Mouse (Mus musculus) neural tube, embryonic 13.5 days (tissue): Measurements from ENCODE around the gene Kcng4. TPM values are rescaled to one million over a fixed set of nuclear protein-coding genes. Genes with fewer than 3 reads are reported as not detected.

Experiments used
- ATAC-seq: fragments of 200-750 bp; cut with Nextera tagmentation; 2 replicates; pipeline ENCODE4 v1.8.0; 2017; ENCODE audit warnings: low read depth, mild to moderate bottlenecking, moderate TSS enrichment, moderate library complexity
- H3K27ac ChIP-seq: fragments of 300-500 bp; sonication (generic); replicated peaks from 2 replicates; pipeline ENCODE4 v1.5.1; 2015; ENCODE audit warnings: moderate library complexity, mild to moderate bottlenecking, inconsistent platforms
- H3K27me3 ChIP-seq: fragments of 300-500 bp; sonication (generic); 2 replicates; pipeline ENCODE4 v1.6.1; 2015; ENCODE audit warnings: mild to moderate bottlenecking, inconsistent platforms
- H3K36me3 ChIP-seq: fragments of 300-500 bp; sonication (generic); 2 replicates; pipeline ENCODE4 v1.6.1; 2015; ENCODE audit warnings: mild to moderate bottlenecking, inconsistent platforms
- H3K4me1 ChIP-seq: fragments of 300-500 bp; sonication (generic); replicated peaks from 2 replicates; pipeline ENCODE4 v1.6.1; 2015; ENCODE audit warnings: inconsistent platforms
- H3K4me2 ChIP-seq: fragments of 300-500 bp; sonication (generic); 2 replicates; pipeline ENCODE4 v1.6.1; 2015; ENCODE audit warnings: inconsistent platforms, mild to moderate bottlenecking, moderate library complexity
- H3K4me3 ChIP-seq: fragments of 300-500 bp; sonication (generic); 2 replicates; pipeline ENCODE4 v1.5.1; 2015; ENCODE audit warnings: mild to moderate bottlenecking, inconsistent platforms
- H3K9ac ChIP-seq: fragments of 300-500 bp; sonication (generic); 2 replicates; pipeline ENCODE4 v1.6.1; 2015; ENCODE audit warnings: moderate library complexity, mild to moderate bottlenecking, inconsistent platforms
- H3K9me3 ChIP-seq: fragments of 300-500 bp; sonication (generic); 2 replicates; pipeline ENCODE4 v1.6.1; 2016; ENCODE audit warnings: inconsistent platforms
- WGBS: fragments of 180-500 bp; shearing (Covaris S2); methylation state at CpG from one replicate; pipeline ENCODE4 v1.1.7; 2015; 5-methylcytosine and 5-hydroxymethylcytosine counted together
- polyA plus RNA-seq: library from polyadenylated mRNA; unstranded; fragments of >200 nt; fragmentation: Nextera tagmentation; extraction: Ambion mirVana; gene quantifications from 2 replicates; pipeline ENCODE4 v1.2.1, GENCODE M21; 2015

The Kcng4 gene
- polyA plus RNA-seq, 1 experiment from 2014 or later = not detected

DNA sequence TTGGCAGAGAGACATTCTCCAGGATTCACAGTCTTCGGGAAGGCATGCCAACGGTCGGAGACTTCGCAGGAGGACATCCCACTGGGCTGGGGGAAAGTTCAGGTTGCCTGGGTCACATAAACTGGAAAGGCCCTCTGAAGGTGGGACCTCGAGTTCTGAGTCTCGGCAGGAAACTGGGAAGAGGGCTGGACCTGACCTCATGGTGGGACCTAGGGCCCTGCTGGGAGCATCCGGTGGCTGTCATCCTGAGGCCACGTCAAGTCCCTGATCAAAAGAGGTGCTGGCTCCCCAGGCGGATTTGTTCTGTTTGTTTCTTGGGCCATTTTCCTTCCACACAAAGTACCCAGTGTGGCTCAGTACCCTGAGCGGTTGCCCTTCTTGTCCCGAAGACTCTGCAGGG is 28.0 kb upstream of the Kcng4 start:
- no peak for ATAC-seq
- Histone ChIP-seq H3K9me3 (no peaks in the 10 kb centered on the region), H3K9ac (no peak overlapping the region), H3K4me1 (peaks cover 13% of the 10 kb centered on the region), H3K27ac (no peak overlapping the region), H3K27me3 (peaks cover 10% of the 10 kb centered on the region; the same call in 1 of the 2 replicates), H3K36me3 (no peaks in the 10 kb centered on the region), H3K4me3 (no peak overlapping the region), H3K4me2 (no peak overlapping the region)
- WGBS = 65% methylated on average over 11 of the region's 11 CpGs

DNA sequence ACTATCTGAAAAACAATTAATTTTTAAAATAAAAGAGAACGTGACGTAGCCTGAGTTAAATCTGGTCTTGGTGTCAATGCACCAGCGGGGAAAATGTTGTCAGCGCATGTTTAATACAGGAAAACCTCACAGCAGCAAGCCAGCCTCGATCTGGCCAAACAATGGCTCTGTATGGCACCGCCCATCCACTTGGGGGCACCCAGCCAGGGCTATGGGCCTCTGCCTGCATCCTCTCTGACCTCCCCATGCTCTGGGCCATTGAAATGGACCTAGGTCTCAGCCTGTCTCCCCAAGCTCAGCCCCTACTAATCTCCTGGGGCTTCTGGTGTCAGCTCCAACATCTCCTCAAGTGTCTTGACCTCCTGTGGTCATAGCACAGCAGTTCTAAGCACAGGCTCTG is 26.4 kb upstream of the Kcng4 start:
- no peak overlapping the region for H3K9ac ChIP-seq
- WGBS = 67% methylated on average over 6 of the region's 6 CpGs
- no peak overlapping the region for H3K27ac ChIP-seq
- no peaks in the 10 kb centered on the region for H3K9me3 ChIP-seq
- H3K36me3 ChIP-seq = no peaks in the 10 kb centered on the region
- ATAC-seq = no peak
- peaks cover 13% of the 10 kb centered on the region for H3K4me1 ChIP-seq
- H3K4me2 ChIP-seq = no peak overlapping the region
- H3K27me3 ChIP-seq = peaks cover 10% of the 10 kb centered on the region; the same call in 1 of the 2 replicates
- H3K4me3 ChIP-seq = no peak overlapping the region

DNA sequence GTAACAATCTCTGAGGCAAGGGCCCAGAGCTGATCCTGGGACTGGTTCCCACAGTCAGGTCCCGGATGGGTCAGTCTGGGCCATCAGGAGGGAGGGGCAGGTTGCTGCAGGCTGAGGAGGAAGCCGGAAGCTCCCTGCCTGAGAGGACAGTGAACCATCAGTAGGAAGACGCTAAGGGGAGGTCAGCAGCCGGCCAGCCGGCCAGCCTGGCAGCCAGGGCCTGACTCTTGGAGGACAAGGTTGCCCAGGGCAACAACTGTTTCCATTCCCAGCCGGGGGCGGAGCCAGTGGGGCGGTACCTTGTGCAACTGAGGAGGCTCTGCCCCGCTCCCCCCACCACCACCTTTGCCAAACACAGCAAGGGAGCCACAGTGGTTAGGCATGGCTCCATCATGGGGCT is 25.6 kb upstream of the Kcng4 start:
- 2% methylated on average over 9 of the region's 9 CpGs for WGBS
- Histone ChIP-seq H3K4me1 (peaks cover 13% of the 10 kb centered on the region), H3K27me3 (0 out of 2 replicates have a peak, but pooled peaks cover 3% of the 10 kb centered on the region), H3K4me3 (no peak overlapping the region), H3K36me3 (no peaks in the 10 kb centered on the region), H3K27ac (no peak overlapping the region), H3K9me3 (no peaks in the 10 kb centered on the region), H3K4me2 (no peak overlapping the region), H3K9ac (no peak overlapping the region)
- ATAC-seq = peak; percentile 44

DNA sequence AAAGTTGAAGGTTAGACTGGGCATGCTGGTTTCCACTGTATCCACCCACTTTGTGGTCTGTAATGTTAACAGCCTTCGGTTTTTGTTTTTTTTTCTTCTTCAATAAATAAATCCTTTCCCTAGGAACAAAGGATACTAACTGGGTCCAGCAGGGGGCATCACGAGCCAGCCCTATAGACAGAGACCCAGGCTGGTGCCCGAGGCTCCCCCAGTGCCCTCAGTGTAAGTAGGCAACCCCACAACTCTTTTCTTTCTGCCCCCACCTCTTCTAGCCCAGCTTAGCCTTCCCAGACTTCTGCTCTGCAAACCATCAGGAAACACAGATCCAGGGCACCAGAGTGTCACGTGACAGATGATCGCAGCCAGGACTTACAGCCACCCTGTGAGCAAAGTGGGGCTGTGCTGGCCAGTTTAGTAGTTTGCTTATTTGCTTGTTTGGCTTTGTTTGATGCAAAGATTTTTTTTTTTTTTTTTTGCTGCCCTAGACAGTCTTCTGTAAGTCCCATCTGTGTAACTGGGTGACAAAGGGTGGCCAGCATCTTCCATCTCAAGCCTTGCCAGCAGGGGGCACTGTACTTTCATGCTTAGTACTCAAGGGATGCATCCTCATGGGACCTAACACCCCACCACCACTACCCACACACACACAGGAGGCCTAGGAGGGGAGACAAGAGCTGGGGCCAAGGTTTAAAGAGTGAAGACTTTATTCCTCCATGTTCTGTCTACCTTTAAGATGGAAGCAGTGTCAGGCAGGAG is 21.4 kb upstream of the Kcng4 start:
- Histone ChIP-seq H3K27me3 (no peaks in the 10 kb centered on the region), H3K4me3 (no peak overlapping the region), H3K9me3 (no peaks in the 10 kb centered on the region), H3K4me1 (peaks cover 23% of the 10 kb centered on the region), H3K27ac (no peak overlapping the region), H3K4me2 (no peak overlapping the region), H3K36me3 (no peaks in the 10 kb centered on the region), H3K9ac (no peak overlapping the region)
- whole genome bisulfite sequencing = 68% methylated on average over 5 of the region's 5 CpGs
- ATAC-seq = no peak

DNA sequence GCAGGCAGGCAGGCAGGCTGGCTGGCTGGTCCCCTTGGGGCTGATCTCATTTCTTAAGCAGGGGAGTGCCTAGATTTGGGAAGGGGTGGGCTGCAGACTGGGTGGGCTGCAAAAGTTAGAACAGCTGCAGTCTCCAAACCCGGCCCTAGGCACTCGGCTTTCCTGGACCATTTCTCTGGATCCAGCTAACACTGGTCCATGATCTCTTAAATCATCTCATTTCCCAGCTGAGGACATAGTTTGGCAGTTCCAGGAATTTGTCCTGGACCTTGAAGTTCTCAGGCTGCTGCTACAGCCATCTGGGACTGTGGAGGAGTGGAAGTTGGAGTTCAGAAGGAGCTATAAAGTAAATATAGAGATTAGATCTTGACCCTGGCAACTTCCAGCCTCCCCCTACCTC is 15.8 kb upstream of the Kcng4 start:
- H3K9ac ChIP-seq = no peak overlapping the region
- 70% methylated on average over 2 of the region's 2 CpGs for WGBS

DNA sequence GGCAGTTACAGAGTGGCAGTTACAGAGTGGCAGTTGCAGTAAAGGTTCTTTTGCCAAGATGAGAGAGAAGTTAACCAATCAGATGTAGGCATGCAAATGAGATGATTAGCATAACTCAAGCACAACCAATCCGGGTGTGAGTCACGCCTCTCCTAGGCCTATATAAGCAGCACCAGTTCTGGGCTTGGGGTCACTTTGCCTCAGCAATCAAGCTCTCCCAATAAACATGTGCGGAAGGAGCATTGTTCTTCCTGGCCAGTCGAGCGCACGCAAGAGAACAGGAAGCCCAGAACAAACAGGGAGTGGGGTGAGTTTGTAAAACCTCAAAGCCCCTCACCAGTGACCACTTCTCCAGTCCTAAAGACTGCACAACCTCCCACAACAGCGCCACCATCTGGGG is 11.4 kb upstream of the Kcng4 start:
- Histone ChIP-seq H3K9me3 (no peaks in the 10 kb centered on the region), H3K27ac (no peak overlapping the region), H3K27me3 (no peaks in the 10 kb centered on the region), H3K4me2 (no peak overlapping the region), H3K4me1 (peaks cover 22% of the 10 kb centered on the region), H3K36me3 (no peaks in the 10 kb centered on the region), H3K9ac (no peak overlapping the region), H3K4me3 (no peak overlapping the region)
- 87% methylated on average over 7 of the region's 7 CpGs for WGBS
- ATAC-seq = no peak

More for the DNA sequence above, 15.8 kb upstream of the Kcng4 start:
- H3K4me3 ChIP-seq = no peak overlapping the region
- H3K27ac ChIP-seq = no peak overlapping the region
- no peak overlapping the region for H3K4me2 ChIP-seq
- ATAC-seq = no peak
- peaks cover 10% of the 10 kb centered on the region; the same call in 1 of the 2 replicates for H3K4me1 ChIP-seq
- no peaks in the 10 kb centered on the region for H3K9me3 ChIP-seq
- H3K27me3 ChIP-seq = no peaks in the 10 kb centered on the region
- H3K36me3 ChIP-seq = no peaks in the 10 kb centered on the region

DNA sequence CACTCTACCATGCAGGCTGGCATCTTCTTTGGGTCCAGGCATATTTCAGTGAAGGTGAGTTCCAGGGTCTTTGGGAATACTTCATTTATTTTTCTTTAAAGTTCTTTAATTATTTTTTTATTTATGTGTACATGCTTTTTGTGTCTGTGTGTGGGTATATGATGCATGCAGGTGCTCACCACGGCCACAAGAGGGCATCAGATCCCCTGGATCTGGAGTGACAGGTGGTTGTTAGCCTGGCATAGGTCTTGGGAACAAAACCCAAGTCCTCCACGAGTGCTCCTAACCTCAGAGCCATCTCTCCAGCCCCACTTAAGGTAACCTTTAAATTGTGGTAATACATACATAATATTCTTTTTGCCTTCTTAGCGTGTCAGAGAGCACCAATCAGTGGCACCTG is 10.7 kb upstream of the Kcng4 start:
- H3K4me2 ChIP-seq = no peak overlapping the region
- WGBS = 76% methylated on average over 3 of the region's 3 CpGs
- no peaks in the 10 kb centered on the region for H3K9me3 ChIP-seq
- H3K9ac ChIP-seq = no peak overlapping the region
- no peak overlapping the region for H3K27ac ChIP-seq
- no peaks in the 10 kb centered on the region for H3K27me3 ChIP-seq
- H3K4me1 ChIP-seq = peaks cover 22% of the 10 kb centered on the region
- no peak overlapping the region for H3K4me3 ChIP-seq
- no peak for ATAC-seq
- no peaks in the 10 kb centered on the region for H3K36me3 ChIP-seq

DNA sequence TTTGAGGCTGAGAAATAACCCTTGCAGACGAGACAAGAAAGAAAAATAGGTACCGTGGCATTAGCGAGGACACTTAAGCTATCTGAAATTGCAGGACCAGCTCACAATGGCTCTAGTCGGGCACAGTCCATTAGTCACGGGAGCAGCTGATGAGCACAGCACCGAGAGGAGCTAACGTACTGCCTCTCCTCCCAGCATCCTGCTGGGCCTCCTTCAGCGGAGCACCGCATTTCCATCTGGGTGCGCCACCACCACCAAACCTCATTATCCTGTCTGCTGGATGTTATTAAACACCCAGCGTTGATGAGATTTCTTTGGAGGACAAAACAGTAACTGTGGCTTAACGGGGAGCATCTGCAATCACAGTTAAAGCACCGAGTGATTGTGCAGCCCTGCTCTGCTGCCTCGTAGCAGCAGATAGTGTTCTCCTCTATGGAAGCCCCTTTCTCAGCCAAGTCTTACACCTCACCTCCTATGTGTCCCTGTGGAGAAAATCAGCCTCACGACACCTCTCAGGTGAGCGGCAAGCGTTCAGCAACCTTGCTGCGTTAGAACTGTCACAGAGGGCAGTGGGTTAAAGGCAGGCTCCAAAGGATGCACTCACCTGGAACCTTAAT is 9.6 kb upstream of the Kcng4 start:
- Histone ChIP-seq H3K36me3 (no peaks in the 10 kb centered on the region), H3K27me3 (no peaks in the 10 kb centered on the region), H3K4me3 (no peak overlapping the region), H3K9me3 (no peaks in the 10 kb centered on the region), H3K27ac (peak overlapping the region; percentile 81), H3K4me1 (peaks cover 23% of the 10 kb centered on the region), H3K4me2 (peak overlapping the region; percentile 1; the same call in 1 of the 2 replicates), H3K9ac (no peak overlapping the region)
- WGBS = 31% methylated on average over 18 of the region's 18 CpGs
- ATAC-seq = peak; percentile 91

DNA sequence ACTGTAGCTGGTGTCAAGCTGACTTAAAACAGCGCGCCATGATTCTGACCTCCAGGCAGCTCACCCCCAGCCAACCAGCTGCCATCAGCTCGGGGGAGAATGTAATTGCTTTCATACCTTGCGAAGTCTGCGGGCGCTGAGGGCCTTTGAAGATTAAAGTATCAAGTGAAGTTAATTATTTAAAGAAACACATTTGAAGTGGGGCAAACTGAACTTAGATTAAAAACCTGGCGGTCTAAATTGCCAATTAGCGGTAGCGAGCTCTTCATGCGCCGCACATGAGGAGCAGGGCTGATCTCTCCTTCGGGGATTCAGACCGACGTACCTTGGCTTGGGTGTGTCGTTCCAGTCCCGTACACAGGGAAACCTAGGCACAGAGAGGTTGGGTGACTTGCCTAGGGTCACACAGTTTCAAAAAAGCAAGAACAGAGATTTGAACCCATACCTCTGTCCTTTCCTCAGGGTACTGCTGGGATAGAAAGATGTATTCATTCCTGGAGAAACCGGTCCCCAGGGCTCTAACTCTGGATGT is 9.0 kb upstream of the Kcng4 start:
- peak overlapping the region; percentile 81 for H3K27ac ChIP-seq
- H3K36me3 ChIP-seq = no peaks in the 10 kb centered on the region
- WGBS = 57% methylated on average over 17 of the region's 17 CpGs
- H3K4me3 ChIP-seq = no peak overlapping the region
- H3K4me1 ChIP-seq = peaks cover 26% of the 10 kb centered on the region
- peak; percentile 65 for ATAC-seq
- no peaks in the 10 kb centered on the region for H3K27me3 ChIP-seq
- no peaks in the 10 kb centered on the region for H3K9me3 ChIP-seq
- 0 out of 2 replicates have a peak overlapping the region, but pooled peaks have one; percentile 1 for H3K4me2 ChIP-seq
- H3K9ac ChIP-seq = no peak overlapping the region

DNA sequence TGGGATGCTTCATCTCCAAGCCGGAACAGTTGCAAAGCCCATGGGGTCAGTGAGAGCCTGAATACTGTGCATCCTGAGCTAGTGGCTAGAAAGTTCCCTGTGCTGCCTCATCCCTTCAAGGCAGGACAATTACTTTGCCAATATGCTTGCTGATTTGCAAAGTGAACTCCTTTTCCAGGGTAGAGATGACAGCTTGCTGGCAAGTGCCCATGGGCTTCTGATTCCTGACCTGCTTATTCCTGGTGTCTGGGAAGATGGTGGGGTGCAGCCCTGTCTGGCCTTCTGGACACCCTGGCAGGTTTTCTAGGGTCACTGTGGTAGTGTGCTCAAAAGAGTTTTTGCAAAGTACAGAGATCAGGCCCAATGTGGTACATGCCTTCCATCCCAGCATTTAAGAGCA is 7.5 kb upstream of the Kcng4 start:
- Histone ChIP-seq H3K4me3 (no peak overlapping the region), H3K9ac (no peak overlapping the region), H3K4me1 (peaks cover 26% of the 10 kb centered on the region), H3K9me3 (no peaks in the 10 kb centered on the region), H3K27me3 (no peaks in the 10 kb centered on the region), H3K4me2 (no peak overlapping the region), H3K27ac (no peak overlapping the region), H3K36me3 (no peaks in the 10 kb centered on the region)
- ATAC-seq = no peak
- WGBS = 87% methylated on average over 1 of the region's 1 CpGs

DNA sequence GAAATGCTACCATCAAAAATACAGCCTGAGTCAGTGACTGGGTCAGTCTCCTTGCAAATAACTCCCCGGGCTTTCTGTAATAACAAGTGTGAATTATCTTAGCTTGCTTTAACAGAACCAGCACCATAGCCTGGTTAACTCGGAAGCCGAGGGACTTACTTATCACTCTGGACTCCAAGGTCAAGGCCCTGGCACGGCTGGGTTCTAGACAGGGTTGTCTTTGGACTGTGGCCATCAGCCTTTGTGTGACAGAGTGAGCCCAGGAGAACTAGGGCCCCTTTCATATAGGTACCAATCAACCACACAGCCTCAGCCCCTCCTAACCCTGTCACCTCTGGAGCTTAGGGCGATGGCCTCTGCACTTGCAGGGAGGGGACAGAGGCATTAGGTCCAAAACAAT is 5.6 kb upstream of the Kcng4 start:
- H3K4me2 ChIP-seq = no peak overlapping the region
- H3K4me1 ChIP-seq = peaks cover 26% of the 10 kb centered on the region
- H3K36me3 ChIP-seq = no peaks in the 10 kb centered on the region
- no peak for ATAC-seq
- no peaks in the 10 kb centered on the region for H3K9me3 ChIP-seq
- 86% methylated on average over 5 of the region's 5 CpGs for WGBS
- H3K27me3 ChIP-seq = 0 out of 2 replicates have a peak, but pooled peaks cover 8% of the 10 kb centered on the region
- no peak overlapping the region for H3K9ac ChIP-seq
- H3K4me3 ChIP-seq = no peak overlapping the region
- H3K27ac ChIP-seq = no peak overlapping the region

DNA sequence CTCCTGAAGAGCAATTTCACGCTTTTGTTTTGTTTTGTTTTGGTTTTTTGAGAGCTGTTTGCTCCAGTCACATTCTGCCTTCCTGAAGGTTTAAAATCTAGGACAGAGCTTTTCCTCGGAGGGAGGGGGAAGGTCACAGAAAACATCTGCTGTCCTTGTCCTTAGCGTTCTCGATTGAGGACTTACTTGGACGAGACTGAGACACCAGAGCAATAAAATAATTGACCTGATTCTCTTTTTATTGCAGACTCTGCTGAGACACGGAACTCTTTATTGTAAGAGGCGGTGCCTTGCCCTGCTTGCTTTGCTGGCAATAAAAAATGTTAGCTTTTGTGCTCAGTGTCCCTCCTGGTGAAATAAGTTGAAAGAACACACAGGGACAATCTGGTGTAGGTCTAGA is 4.3 kb upstream of the Kcng4 start:
- Histone ChIP-seq H3K9me3 (no peaks in the 10 kb centered on the region), H3K36me3 (no peaks in the 10 kb centered on the region), H3K4me1 (peaks cover 25% of the 10 kb centered on the region), H3K27me3 (0 out of 2 replicates have a peak, but pooled peaks cover 8% of the 10 kb centered on the region), H3K9ac (no peak overlapping the region), H3K4me2 (no peak overlapping the region), H3K4me3 (no peak overlapping the region), H3K27ac (no peak overlapping the region)
- 19% methylated on average over 7 of the region's 7 CpGs for WGBS
- ATAC-seq = no peak
